Mouse (Mus musculus) midbrain, embryonic 16.5 days (tissue): ENCODE data around the gene Wdr27. TPM values are rescaled to one million over a fixed set of nuclear protein-coding genes. Genes with fewer than 3 reads are reported as not detected.
"Not testable (repeated sequence)": the region's sequence is repeated elsewhere in the genome, so short reads cannot be mapped to it uniquely, and the experiment has no call there.

Source experiments
- ATAC-seq: fragments of 200-750 bp; cut with Nextera tagmentation; 2 replicates; pipeline ENCODE4 v1.8.0; 2017; ENCODE audit warnings: moderate TSS enrichment
- H3K27ac ChIP-seq: fragments of 300-500 bp; sonication (generic); 2 replicates; pipeline ENCODE4 v1.5.1; 2014; ENCODE audit warnings: mild to moderate bottlenecking, low read length, mixed read lengths
- H3K27me3 ChIP-seq: fragments of 300-500 bp; sonication (generic); 2 replicates; pipeline ENCODE4 v1.6.1; 2014; ENCODE audit warnings: low read depth, low read length, mixed read lengths; ENCODE audit not compliant: control insufficient read depth, insufficient read depth
- H3K36me3 ChIP-seq: fragments of 300-500 bp; sonication (generic); 2 replicates; pipeline ENCODE4 v1.6.1; 2014; ENCODE audit warnings: mild to moderate bottlenecking, low read length, moderate library complexity, mixed read lengths; ENCODE audit not compliant: control insufficient read depth, insufficient read depth
- H3K4me1 ChIP-seq: fragments of 300-500 bp; sonication (generic); 2 replicates; pipeline ENCODE4 v1.6.1; 2014; ENCODE audit warnings: mild to moderate bottlenecking, low read length, mixed read lengths; ENCODE audit not compliant: control insufficient read depth, insufficient read depth
- H3K4me2 ChIP-seq: fragments of 300-500 bp; sonication (generic); 2 replicates; pipeline ENCODE4 v1.6.1; 2014; ENCODE audit warnings: mild to moderate bottlenecking, low read length, mixed read lengths
- H3K4me3 ChIP-seq: fragments of 300-500 bp; sonication (generic); 2 replicates; pipeline ENCODE4 v1.5.1; 2014; ENCODE audit warnings: low read depth, mild to moderate bottlenecking, low read length, moderate library complexity, mixed read lengths
- H3K9ac ChIP-seq: fragments of 300-500 bp; sonication (generic); 2 replicates; pipeline ENCODE4 v1.6.1; 2014; ENCODE audit warnings: low read depth, low read length, mixed read lengths
- H3K9me3 ChIP-seq: fragments of 300-500 bp; sonication (generic); replicated peaks from 2 replicates; pipeline ENCODE4 v1.6.1; 2014; ENCODE audit warnings: mild to moderate bottlenecking, low read length, mixed read lengths; ENCODE audit not compliant: control insufficient read depth, poor library complexity, severe bottlenecking
- WGBS: fragments of 180-500 bp; shearing (Covaris S2); extraction: QIAGEN DNeasy Blood & Tissue Kit; methylation state at CpG from one replicate; pipeline ENCODE4 v1.1.7; 2014; 5-methylcytosine and 5-hydroxymethylcytosine counted together
- polyA plus RNA-seq: library from polyadenylated mRNA; unstranded; fragments of >200 nt; fragmentation: Nextera tagmentation; extraction: Ambion mirVana; gene quantifications from 2 replicates; pipeline ENCODE4 v1.2.1, GENCODE M21; 2015

Wdr27 gene
- polyA plus RNA-seq, 1 experiment from 2014 or later = 8.8 TPM

GRCm38 (mm10) chr17:14895058-14895457 lies 47.9 kb downstream of the Wdr27 start:
- not testable (repeated sequence) for H3K4me3 ChIP-seq, ATAC-seq

GRCm38 (mm10) chr17:14886933-14887332 lies 56.0 kb downstream of the Wdr27 start:
- H3K27ac ChIP-seq = no peak overlapping the region
- no peak overlapping the region for H3K4me2 ChIP-seq
- H3K9ac ChIP-seq = no peak overlapping the region
- H3K27me3 ChIP-seq = no peaks in the 10 kb centered on the region
- H3K36me3 ChIP-seq = no peaks in the 10 kb centered on the region
- H3K4me1 ChIP-seq = no peaks in the 10 kb centered on the region
- WGBS = 44% methylated on average over 2 of the region's 2 CpGs
- H3K9me3 ChIP-seq = no peaks in the 10 kb centered on the region
- no peak overlapping the region for H3K4me3 ChIP-seq
- no peak for ATAC-seq

More at GRCm38 (mm10) chr17:14895058-14895457, 47.9 kb downstream of the Wdr27 start:
- not testable (repeated sequence) for H3K9me3 ChIP-seq, H3K36me3 ChIP-seq, H3K27me3 ChIP-seq, H3K27ac ChIP-seq, H3K4me1 ChIP-seq, H3K9ac ChIP-seq, H3K4me2 ChIP-seq

DNA sequence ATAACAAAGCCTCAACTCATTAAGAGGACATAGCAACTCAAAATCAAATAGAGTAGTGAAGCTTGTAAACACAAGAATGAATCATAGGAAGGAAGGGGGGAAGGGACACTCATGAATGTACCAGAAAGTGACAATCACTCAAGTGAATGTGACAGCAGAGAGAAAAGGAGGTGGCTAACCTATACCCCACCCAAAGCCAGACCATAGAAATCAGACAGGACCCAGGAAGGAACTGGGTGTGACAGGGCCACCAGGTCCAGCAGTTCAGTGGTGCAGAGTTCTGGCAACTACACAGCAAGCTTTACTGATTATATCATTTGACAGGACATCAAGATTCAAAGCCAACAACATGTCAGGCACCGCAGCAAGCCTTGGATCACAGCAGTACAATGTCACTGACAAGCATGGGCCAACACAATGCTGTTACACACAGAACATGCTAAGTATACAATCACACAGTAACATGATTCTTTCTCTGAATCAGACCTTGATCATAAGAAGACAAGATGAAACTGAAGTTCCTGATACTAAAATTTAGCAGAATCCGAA lies 68.2 kb downstream of the Wdr27 start:
- H3K4me1 ChIP-seq = no peaks in the 10 kb centered on the region
- H3K9me3 ChIP-seq = no peaks in the 10 kb centered on the region
- H3K9ac ChIP-seq = no peak overlapping the region
- H3K27ac ChIP-seq = no peak overlapping the region
- H3K36me3 ChIP-seq = no peaks in the 10 kb centered on the region
- no peak overlapping the region for H3K4me3 ChIP-seq
- H3K27me3 ChIP-seq = no peaks in the 10 kb centered on the region
- no peak overlapping the region for H3K4me2 ChIP-seq
- WGBS = 79% methylated on average over 2 of the region's 2 CpGs
- no peak for ATAC-seq

GRCm38 (mm10) chr17:14860220-14860619 lies 82.7 kb downstream of the Wdr27 start:
- no peak overlapping the region for H3K9ac ChIP-seq
- no peak overlapping the region for H3K27ac ChIP-seq
- H3K27me3 ChIP-seq = no peaks in the 10 kb centered on the region
- ATAC-seq = no peak
- WGBS = 81% methylated on average over 1 of the region's 1 CpGs
- H3K36me3 ChIP-seq = no peaks in the 10 kb centered on the region
- H3K9me3 ChIP-seq = no peaks in the 10 kb centered on the region
- H3K4me1 ChIP-seq = no peaks in the 10 kb centered on the region
- no peak overlapping the region for H3K4me2 ChIP-seq
- H3K4me3 ChIP-seq = no peak overlapping the region

DNA sequence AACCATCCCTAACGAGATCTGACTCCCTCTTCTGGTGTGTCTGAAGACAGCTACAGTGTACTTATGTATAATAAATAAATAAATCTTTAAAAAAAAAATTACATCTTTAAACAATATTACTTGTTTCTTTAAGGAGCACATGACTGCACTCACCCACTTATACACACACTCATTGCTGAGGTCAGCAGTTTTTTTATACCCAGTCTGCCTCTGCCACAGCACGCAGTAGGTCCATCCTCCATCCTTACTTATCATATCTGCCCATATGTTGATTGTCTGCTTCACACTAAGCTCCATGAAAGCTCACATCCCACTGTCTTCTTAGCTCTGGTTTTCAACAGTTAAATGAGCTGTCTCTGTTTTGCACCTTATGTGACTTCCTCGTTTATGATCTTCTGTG lies 95.2 kb downstream of the Wdr27 start:
- Histone ChIP-seq H3K4me1 (no peaks in the 10 kb centered on the region), H3K36me3 (no peaks in the 10 kb centered on the region), H3K9ac (no peak overlapping the region), H3K27ac (no peak overlapping the region), H3K4me2 (no peak overlapping the region), H3K9me3 (no peaks in the 10 kb centered on the region), H3K27me3 (no peaks in the 10 kb centered on the region), H3K4me3 (no peak overlapping the region)
- WGBS = 86% methylated on average over 2 of the region's 3 CpGs
- no peak for ATAC-seq

DNA sequence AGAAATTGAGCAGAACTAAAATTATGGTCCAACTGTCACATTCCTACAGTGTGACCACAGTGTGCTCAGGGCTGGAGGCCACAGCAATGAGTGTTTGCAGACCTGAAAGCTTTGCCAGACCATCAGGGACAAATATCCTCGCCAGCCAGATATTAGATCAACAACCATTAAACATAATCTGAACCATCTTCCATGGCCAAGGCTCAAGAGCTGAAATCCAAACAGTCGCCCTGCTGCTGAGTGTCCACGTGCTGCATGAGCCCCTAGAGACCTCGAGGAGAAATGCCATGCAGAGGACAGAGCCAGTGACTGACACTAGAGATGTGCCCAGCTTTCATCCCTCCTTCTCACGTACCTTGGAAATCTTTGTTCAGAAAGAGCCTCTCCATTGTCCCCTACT lies 96.1 kb downstream of the Wdr27 start:
- WGBS = 70% methylated on average over 5 of the region's 5 CpGs
- Histone ChIP-seq H3K9ac (no peak overlapping the region), H3K27me3 (no peaks in the 10 kb centered on the region), H3K4me3 (no peak overlapping the region), H3K4me1 (no peaks in the 10 kb centered on the region), H3K9me3 (no peaks in the 10 kb centered on the region), H3K4me2 (no peak overlapping the region), H3K27ac (no peak overlapping the region), H3K36me3 (no peaks in the 10 kb centered on the region)
- no peak for ATAC-seq

DNA sequence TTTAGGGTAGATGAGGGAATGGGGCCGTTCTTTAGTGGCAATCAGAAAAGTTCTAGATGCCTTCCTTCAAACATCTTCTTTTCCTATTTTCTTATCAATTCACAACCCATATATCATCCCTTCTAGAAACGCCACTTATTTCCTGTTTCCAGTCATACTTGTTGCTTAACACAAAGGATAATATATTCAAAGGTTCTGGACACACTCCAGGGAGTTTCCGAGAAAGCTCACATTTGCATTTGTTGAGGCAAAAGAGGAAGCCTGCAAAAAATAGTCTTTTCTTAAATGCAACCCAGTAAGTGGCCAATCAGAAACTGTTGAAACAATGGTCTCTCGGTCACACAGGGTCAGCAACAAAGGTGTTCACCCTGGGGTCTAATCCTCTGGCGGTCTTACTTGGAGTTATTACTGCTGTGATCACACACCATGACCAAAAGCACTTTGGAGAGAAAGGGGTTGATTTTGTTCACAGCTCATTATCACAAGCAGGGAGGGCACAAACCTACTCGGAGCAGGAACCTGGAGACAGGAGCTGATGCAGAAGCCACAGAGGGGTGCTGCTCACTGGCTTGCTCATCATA lies 116.2 kb downstream of the Wdr27 start:
- H3K4me3 ChIP-seq = no peak overlapping the region
- H3K27me3 ChIP-seq = no peaks in the 10 kb centered on the region
- H3K4me2 ChIP-seq = no peak overlapping the region
- H3K4me1 ChIP-seq = no peaks in the 10 kb centered on the region
- H3K9ac ChIP-seq = no peak overlapping the region
- no peak overlapping the region for H3K27ac ChIP-seq
- H3K36me3 ChIP-seq = no peaks in the 10 kb centered on the region
- 27% methylated on average over 6 of the region's 6 CpGs for WGBS
- H3K9me3 ChIP-seq = no peaks in the 10 kb centered on the region
- no peak for ATAC-seq

- H3K36me3 ChIP-seq = no peaks in the 10 kb centered on the region
- no peaks in the 10 kb centered on the region for H3K4me1 ChIP-seq
- no peak overlapping the region for H3K9ac ChIP-seq
- WGBS = 53% methylated on average over 5 of the region's 5 CpGs
- no peak overlapping the region for H3K4me2 ChIP-seq
- no peak; the same call in 1 of the 2 replicates for ATAC-seq
- H3K27ac ChIP-seq = no peak overlapping the region
- H3K4me3 ChIP-seq = no peak overlapping the region
- H3K9me3 ChIP-seq = no peaks in the 10 kb centered on the region
- H3K27me3 ChIP-seq = no peaks in the 10 kb centered on the region
Measured at GRCm38 (mm10) chr17:14824938-14825337, 118.0 kb downstream of the Wdr27 start.

- Histone ChIP-seq H3K4me3 (no peak overlapping the region), H3K4me1 (no peaks in the 10 kb centered on the region), H3K27ac (no peak overlapping the region), H3K9ac (no peak overlapping the region), H3K27me3 (no peaks in the 10 kb centered on the region), H3K4me2 (no peak overlapping the region), H3K36me3 (no peaks in the 10 kb centered on the region), H3K9me3 (no peaks in the 10 kb centered on the region)
- 75% methylated on average over 2 of the region's 2 CpGs for WGBS
- ATAC-seq = no peak
Measured at GRCm38 (mm10) chr17:14817975-14818374, 125.0 kb downstream of the Wdr27 start.
